Mouse (Mus musculus) layer of hippocampus, adult 8-10 months (tissue): ENCODE data around the gene Arhgap11a. TPM values are rescaled to one million over a fixed set of nuclear protein-coding genes. Genes with fewer than 3 reads are reported as not detected.

ENCODE experiments used
- DNase-seq, 2 experiments: peaks; one replicate each; pipeline ENCODE4 v3.0.0; 2022; ENCODE audit warnings: low spot score in 2 of 2
- total RNA-seq, 4 experiments: library from RNA; stranded (reverse); gene quantifications; 2 replicates each; pipeline ENCODE4 v1.2.4; 2022

Gene Arhgap11a
- total RNA-seq, 4 experiments from 2014 or later: 1.1 to 3.3 (median 2.5) TPM

- DNase-seq: no peak
These were observed 30.5 kb downstream of the Arhgap11a start for GRCm38 (mm10) chr2:113817681-113818606.

DNA sequence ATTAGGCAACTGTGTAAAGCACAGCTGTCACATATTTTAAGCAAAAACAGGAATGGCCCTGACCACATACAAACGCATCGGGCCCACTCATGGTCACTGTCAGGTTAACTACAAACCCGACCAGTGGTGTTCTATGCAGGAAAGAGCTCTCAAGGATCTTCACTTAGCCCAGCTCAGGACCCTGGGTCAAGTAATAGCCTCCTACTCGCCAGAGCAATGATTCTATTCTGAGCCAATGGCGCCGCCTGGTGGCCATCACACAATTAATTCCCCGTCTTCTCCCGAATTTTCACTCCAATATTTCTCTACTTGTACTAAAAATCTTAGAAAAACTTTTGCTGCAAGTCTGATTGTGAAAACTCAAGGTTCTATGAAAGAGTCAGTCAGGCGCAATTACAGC is 40.8 kb downstream of the Arhgap11a start:
- peak in 1 of 2 experiments; percentile 56 for DNase-seq

DNA sequence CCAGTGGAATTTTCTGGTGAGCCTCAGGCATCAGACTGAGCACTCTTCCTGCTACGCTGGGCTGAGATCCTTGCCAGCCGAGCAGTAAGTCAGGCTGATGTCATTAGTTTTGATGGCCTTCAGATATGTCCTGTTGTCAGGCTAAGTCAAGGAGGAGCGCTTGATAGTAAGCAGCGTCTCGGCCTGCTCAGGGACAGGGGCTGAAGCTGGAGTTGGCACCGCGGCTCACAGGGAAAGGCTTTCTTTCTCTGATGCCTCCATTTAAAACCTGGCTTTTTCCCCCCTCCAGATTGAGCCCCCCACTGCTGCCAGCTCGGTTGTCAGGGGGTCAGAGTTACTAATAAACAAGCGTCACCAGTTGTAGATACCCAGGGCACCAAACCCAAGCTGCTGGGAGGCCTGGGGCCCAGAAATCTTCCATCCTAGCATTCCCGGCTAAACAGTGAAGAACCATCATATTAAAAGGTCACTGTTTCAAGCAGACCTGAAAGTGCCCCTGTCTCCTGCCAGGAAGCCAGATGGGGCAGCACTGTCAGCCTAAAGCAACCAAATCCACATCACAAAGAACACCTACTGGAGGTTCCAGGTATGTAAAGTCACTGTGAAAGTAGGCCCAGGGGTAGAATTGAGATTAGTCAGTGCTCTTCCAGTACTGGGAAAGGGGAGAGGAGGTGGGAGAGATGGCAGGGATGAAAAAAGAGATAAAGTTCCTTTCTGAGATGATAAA is 41.4 kb downstream of the Arhgap11a start:
- DNase-seq: no peak

GRCm38 (mm10) chr2:113805765-113806164 is 42.7 kb downstream of the Arhgap11a start:
- DNase-seq: no peak

DNA sequence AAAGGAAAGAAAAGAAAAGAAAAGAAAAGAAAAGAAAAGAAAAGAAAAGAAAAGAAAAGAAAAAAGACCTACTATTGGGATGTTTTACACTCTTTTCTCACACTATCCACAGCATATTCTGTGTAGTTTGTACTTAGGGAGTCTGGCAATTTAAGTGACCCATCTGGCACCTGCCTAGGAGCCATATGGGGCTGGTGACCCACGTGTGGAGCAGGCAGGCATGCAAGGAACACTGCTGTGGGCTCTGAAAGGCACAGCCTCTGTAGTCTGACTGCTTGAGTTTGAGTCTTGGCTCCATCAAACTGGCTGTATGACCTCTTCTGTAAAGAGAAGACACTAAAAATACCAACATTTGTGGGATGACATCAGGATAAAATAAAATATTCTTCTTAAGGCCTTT is 44.7 kb downstream of the Arhgap11a start:
- no peak for DNase-seq

DNA sequence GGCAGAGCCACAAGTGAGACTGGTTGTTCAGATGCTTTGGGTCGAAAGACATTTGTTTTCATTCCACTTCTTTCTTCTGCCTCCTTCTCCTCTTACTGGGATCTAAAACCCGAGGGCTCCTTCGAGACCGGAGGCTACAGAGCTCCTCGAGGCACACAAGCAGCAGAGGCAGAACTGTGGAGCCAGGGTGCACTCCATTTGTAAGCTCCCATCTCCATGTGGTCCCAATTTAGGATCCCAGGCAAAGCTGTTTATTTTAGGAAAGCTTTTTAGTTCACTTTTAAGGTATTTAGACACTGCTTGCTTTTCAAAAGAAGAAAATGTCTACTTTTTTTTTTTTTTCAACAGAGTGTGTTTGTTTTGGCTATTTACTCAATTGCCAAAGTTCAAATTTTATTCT is 47.6 kb downstream of the Arhgap11a start:
- DNase-seq: no peak

- DNase-seq: no peak
These were observed 49.9 kb downstream of the Arhgap11a start for GRCm38 (mm10) chr2:113798605-113799004.

DNA sequence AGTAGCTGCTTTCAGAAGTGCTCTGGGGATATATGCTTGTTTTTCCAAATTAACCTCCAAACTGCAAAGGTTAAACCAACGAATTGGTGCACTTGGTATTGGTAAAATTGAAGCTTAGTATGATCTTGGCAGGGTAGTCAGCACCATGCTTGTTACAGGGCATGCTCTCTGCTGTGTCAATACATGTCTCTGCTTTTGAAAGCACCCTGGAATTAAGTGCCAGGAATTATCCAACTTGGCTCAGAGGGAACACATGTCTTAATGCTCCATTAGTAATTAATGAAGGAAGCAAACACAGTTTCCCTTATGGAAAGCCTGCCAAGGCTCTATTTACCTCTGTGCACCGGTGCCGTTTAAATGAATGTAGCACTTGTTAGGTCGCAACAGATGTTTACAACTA is 53.3 kb downstream of the Arhgap11a start:
- DNase-seq: no peak

DNA sequence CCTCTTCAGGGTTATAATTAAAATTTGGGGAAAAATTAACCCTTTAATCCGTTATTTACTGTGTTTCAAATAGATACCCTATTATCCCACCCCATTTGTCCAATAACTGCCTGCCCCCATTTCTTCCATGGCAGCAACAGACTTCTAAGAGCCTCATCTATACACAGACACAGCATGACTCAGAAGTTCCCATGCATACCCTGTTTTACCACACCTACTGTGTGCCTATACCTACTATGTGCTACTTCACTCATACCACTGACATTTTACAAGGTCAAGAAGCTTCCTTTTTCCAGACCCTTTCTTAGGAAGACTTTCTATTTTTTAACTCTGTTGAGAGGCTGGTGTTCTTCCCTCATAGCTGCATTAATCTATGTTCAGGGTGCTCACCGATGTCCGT is 54.9 kb downstream of the Arhgap11a start:
- no peak for DNase-seq

GRCm38 (mm10) chr2:113788821-113789387 is 59.6 kb downstream of the Arhgap11a start:
- no peak for DNase-seq

- no peak for DNase-seq
These were observed 60.6 kb downstream of the Arhgap11a start for GRCm38 (mm10) chr2:113787882-113788281.

DNA sequence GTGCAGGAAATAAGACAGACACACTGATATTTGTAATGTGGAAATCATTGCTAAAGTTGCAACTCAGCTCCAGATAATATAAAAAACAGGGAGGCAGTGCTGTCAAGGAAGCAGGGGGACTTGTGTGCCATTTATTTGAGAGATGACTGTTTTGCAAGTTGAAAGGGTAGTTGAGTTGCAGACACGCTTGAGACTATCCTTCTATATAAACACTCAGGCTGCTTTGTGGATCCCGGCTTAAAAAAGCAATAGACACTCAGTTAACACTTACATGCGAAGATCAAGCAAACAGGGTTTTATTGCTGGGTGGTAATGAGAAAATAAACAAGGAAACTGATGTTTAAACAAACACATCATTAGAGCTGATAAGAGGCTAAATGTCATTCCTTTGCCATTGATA is 63.6 kb downstream of the Arhgap11a start:
- no peak for DNase-seq

- no peak for DNase-seq
These were observed 66.9 kb downstream of the Arhgap11a start for GRCm38 (mm10) chr2:113781521-113781920.

Other genes with a start within 250 kb of the Arhgap11a start
- 1 to 10 TPM; 3.2 to 7.3 (median 4.8) TPM for gene Grem1, start 90.0 kb downstream of the Arhgap11a start, total RNA-seq
- gene Scg5, start 19.5 kb downstream of the Arhgap11a start, total RNA-seq: 100 to 1,000 TPM; 368 to 431 (median 406) TPM
- 1 to 10 TPM; 4.8 to 5.8 (median 5.6) TPM for gene Gjd2, start 165.0 kb upstream of the Arhgap11a start, total RNA-seq
- gene Actc1, start 204.9 kb upstream of the Arhgap11a start, total RNA-seq: 1 to 10 TPM in 1 of 4 experiments, not detected in 3; 1.6 TPM